Mouse (Mus musculus) spleen, embryonic (tissue): Measurements from ENCODE around the gene Ocrl.

Source experiments
- CTCF ChIA-PET: fragments of 350-600 bp; sonication (Branson Sonifier 250); formaldehyde crosslinking; loops from one replicate; lab custom pipeline; 2022; lab: Charles Lee

Ocrl gene

GRCm38 (mm10) chrX:47912306-47912792, at the start of gene Ocrl:
TSS of gene Ocrl (plus strand) at chrX:47912387.
- CTCF ChIA-PET = no interaction called here

DNA sequence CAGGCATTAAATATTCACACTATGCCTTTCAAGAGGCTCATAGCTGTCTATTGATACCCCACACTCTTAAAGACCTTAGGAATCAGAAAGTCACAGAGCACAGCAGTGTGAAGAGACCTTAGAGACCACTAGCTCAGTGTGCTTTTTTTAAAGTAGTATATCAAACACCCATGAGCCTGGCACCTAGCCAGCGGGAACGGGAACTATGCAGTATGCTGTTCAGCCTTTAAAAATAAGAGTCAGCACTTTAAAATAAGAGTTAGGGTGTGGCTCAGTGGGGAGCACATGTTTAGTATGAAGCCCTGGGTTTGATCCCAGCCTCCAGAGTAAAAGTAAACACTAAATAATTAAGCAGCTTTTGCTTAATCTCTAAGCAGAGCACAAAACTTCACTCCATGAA, 32.1 kb upstream of the Ocrl start:
- CTCF ChIA-PET = no interaction called here

DNA sequence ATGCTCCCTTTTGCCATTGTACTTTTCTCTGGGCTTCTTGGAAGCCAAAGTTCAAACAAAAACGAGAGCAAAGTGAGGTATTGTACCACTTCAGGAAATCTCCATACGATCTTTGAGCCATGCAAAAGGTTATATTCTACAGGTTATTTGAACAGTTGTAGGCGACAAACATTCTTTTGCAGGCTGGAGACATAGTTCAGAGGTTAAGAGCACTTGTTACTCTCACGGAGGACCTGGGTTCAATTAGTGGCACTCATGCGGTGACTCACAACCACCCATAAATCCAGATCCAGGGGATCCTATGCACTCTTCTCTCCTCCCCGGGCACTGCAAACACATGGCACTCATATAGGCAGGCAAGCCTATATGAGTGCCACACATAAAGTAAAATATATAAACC, 29.4 kb upstream of the Ocrl start:
- CTCF ChIA-PET = no interaction called here

DNA sequence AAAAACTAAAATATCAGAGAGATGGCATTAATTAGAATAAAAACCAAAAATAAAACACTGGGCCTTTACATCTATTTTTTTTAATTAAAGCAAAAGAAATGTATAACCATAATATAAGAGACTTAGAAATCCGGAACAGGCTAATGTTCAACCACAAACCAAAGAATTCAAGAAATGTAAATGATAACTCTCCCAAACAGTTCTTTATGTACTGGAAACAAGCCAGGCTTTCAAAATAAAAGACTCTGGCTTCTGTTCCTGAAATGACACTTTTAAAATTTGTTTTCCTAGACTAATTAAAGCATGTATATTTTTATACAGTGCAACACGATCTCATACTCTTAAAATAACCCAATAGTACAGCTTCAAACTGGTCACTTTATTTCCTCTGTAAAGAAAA, 24.8 kb upstream of the Ocrl start:
- CTCF ChIA-PET = no interaction called here

- CTCF ChIA-PET = no interaction called here
These were observed 20.8 kb upstream of the Ocrl start for GRCm38 (mm10) chrX:47891243-47891906.

GRCm38 (mm10) chrX:47891907-47892430, 20.2 kb upstream of the Ocrl start:
- CTCF ChIA-PET = no interaction called here

DNA sequence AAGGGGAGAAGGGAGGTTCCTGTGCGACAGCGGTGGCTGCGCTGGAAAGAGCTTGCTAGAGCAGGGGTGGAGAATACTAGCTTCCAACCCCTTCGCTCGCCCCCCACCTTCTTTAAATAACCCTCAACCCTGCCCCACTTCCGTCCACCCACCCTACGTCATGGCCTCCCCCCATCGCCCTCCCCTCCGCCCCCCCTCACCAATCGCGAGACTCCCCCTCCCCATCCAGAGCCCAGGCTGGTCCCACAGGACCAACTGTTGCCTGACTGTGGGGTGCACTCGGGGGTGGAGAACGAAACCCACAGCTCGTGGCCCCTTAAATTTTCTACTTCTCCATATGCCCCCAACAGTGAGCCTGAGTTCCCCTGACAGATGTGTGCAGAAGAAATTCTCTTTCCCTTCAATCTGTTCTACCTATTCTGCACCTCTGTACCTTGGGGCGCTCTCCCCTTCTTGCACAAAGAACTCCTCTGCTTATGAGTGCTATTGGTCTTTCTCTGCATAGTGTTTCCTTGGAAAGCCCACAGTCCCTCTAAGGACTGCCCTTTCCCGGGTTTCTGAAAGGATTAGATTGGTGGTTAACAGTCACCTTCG, 19.7 kb upstream of the Ocrl start, which contains the start of gene Smarca1:
Smarca1 (minus strand) TSS at position 544 of the 594 bp plus-strand sequence.
- CTCF ChIA-PET = no interaction called here

DNA sequence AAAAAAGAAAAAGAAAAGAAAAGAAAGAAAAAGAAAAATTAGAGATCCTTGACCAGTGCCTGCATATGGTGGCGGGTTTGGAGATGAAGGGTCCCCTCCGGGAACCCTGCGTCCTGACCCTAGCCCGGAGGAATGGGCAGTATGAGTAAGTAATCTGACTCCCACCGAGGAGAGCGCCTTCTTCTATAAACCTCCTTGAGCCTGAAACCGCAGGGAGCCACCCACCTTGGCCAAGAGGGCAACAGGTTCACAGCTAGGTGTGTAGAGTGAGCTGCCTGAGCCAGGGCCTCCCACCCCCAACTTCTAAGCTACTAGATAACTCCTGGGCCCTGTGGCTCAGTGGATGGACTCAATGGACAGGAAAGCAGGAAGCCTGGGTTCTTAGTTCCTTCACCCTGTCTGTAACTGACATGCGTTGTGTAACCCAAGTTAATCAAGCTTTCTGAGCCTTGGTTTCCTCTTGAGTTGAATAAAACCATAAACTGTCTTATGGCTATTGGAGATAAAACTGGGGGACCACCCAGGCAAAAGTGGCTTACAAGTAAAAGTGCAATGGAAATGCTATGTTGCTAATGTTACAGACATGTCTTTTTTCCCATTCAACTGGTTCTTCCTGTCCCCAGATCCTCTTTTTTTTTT, 836 bp downstream of the Ocrl start:
- CTCF ChIA-PET = no interaction called here

DNA sequence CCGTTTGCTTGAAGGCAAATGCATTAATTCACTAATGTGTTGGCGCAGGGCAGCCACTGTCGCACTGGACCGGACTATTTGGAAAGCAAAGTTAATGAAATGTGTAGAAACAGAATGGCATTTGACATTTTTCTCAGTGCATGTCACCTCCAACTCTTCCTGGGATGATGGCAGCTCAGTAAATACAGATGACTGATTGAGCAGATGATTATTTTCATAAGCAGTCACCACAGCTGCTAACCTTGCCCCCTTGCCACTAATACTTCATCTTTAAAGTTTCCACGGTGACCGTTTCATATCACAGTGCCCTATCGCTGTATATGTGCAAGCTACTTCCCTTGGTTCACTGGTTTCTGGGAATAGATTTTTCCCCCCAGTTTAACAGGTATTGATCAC, 1.4 kb downstream of the Ocrl start:
- CTCF ChIA-PET = no interaction called here

DNA sequence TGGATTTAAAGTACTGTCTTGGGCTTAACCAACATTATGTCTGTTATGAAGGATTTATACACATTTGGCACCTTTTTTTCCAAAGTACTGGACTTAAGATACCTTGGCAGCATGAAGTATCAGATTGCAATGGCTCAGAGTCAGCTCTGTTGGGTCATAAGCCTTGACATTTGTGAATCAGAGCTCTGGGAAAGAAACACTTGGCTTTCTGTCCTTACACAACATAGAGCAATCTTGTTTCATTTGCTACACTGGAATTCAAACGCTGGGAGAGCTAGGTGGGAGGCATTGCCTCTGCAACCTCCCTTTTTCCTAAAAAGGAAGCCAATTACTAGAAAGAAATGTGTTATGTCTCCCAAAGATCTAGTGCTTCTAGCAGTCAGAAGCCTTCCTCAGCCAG, 4.6 kb downstream of the Ocrl start:
- CTCF ChIA-PET = no interaction called here

DNA sequence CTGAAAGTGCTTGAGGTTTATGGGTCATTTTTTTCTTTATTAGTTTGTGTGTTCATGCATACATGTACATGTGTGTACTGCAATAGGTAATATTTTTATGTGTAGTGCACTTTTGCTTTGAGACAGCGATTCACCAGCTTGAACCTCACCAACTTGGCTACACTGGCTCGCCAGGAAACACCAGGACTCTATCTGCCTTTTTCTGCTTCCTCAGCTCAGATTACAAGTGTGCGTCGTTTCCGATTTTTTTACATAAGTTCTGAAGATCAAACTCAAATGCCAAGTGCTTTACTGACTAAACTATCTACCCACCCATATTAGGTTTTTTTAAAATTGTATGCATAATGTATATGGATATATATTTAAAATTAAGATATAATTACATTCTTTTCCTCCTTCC, 8.4 kb downstream of the Ocrl start:
- CTCF ChIA-PET = no interaction called here

GRCm38 (mm10) chrX:47927981-47928380, 15.8 kb downstream of the Ocrl start:
- CTCF ChIA-PET = no interaction called here

DNA sequence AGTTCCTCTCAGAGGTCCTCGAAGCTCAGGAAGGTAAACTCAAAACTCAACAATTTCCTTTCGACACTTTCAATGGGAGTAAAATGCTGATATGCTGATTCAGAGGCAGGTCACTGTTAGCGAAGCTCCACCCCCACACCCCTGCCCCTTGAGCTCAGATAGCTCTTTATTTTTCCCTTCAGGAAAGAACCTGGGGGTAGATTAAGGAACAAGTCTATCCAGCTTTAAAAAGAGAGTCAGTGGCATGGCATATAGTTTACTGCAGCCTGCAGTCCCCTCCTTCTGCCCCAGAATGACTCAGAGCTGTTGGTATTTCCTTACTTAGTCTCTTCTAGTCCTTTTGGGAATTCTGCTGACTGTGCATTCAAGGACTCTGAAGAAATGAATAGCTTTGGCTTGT, 18.3 kb downstream of the Ocrl start:
- CTCF ChIA-PET = no interaction called here

DNA sequence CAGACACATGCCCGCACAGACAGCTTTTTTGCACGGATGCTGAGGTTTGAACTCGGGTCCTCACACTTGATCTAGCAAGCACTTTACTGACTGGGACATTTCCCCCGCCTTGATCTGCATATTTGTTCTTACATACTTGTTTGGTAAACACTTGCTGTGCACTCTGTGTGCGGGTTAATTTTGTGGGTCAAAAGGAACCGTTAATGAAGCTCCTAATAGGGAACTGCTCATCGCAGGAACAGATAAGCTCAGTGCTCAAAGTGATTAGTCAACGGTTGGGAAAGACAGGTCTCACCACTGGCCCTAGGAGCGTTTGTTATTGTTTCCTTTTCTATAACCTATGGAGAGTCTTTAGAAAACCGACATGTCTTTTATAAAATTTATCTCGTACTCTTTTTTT, 22.2 kb downstream of the Ocrl start:
- CTCF ChIA-PET = no interaction called here

DNA sequence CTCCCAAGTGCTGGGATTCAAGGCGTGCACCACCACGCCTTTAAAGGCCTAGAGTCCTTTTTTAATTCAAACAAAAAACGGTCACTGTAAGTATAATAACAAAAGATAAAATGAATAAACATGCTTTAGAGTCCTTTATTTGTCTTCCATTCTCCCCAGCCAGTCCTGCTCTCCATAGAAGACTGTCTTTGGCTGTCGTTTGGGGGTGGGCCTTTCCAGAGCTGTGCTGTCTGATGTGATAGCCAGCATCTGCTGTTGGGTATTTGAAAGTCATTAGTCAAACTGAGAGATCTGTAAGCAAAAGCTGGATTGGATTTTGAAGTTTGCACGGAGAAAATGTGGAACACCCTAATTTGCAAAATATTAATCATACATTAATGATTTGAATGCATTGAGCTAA, 24.7 kb downstream of the Ocrl start:
- CTCF ChIA-PET = no interaction called here

- CTCF ChIA-PET = no interaction called here
These were observed 25.6 kb downstream of the Ocrl start for GRCm38 (mm10) chrX:47937740-47938139.

- CTCF ChIA-PET = no interaction called here
These were observed 37.5 kb downstream of the Ocrl start for GRCm38 (mm10) chrX:47949729-47950128.

DNA sequence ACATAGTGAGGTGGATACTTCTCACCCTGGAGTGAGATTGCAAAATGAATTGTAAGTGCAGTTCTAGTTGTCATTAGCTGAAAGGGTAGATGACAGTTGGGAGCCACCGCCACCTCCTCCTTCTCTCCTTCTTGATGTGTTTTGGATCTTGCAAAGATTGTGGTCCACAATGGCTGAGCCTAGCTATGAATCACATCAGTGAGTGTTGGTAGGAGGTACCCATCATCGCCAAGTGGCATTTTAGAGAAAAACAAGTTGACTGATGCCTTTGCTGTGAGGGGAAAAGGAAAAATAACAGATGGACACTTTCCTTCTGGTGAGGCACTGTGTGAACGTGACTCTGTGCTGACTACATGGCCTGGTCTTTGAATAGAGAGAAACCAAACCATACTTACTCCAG, 50.4 kb downstream of the Ocrl start:
- CTCF ChIA-PET = no interaction called here

DNA sequence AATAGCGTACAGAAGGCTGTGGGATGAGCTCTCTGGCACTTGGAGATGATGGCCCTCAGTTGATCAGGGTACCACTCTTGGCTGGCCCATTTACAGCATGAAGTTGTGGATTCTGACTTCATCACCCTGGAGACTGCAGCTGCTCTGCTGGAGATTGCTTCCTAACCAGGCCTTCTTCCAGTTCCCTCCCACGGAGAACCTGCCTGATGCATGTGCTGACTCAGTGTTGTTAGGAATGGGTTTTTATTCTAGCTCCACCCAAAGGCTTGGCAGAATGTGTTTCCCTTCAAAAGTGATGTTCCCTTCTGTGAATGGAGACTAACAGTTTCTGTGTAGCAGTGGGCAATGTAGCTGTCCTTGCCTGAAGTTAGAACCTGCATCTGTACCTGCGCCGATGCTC, 58.2 kb downstream of the Ocrl start:
- CTCF ChIA-PET = interaction anchor here (0.5 kb wide), 1 partner anchor 14 kb away, joined by 3 read pairs; no protein-coding TSS in a partner anchor

- CTCF ChIA-PET = no interaction called here
These were observed 58.7 kb downstream of the Ocrl start for GRCm38 (mm10) chrX:47970864-47971263.

GRCm38 (mm10) chrX:47971366-47972128, 59.4 kb downstream of the Ocrl start:
- CTCF ChIA-PET = no interaction called here

- CTCF ChIA-PET = no interaction called here
These were observed 64.4 kb downstream of the Ocrl start for GRCm38 (mm10) chrX:47976551-47976950.
